Mouse (Mus musculus): ENCODE data around the gene Ift80.

GRCm38 (mm10) chr3:68973574-68973973, 30.8 kb downstream of the Ift80 start:
- no peak for TF ChIP-seq POLR2A (IDR thresholded peaks at IDR 0.05; ENCODE audit: low read depth, low read length)
- TF ChIP-seq CTCF (conservative IDR thresholded peaks at IDR 0.05; ENCODE audit: insufficient read depth, insufficient read length, low read depth, low read length), result no peak

Data from kidney, adult 2 months (tissue).